Mouse (Mus musculus): ENCODE results near the gene Nutf2.

- TF ChIP-seq CTCF (IDR thresholded peaks at IDR 0.05; ENCODE audit: extremely low read depth, insufficient read depth, insufficient read length, insufficient replicate concordance) (no peak), POLR2A (IDR thresholded peaks at IDR 0.05; ENCODE audit: low read depth, low read length) (no peak)
Observed at GRCm38 (mm10) chr8:105811061-105811460, 49.3 kb upstream of the Nutf2 start.
